Mouse (Mus musculus) B cell, adult 67 days (primary cell): Measurements from ENCODE around the gene Syde2. TPM values are rescaled to one million over a fixed set of nuclear protein-coding genes. Genes with fewer than 3 reads are reported as not detected.

Experiments
- total RNA-seq, 2 experiments: library from RNA; stranded (reverse); gene quantifications; 4 replicates each; pipeline ENCODE4 v1.2.4; 2023

Syde2 gene
- not detected for total RNA-seq

DNA sequence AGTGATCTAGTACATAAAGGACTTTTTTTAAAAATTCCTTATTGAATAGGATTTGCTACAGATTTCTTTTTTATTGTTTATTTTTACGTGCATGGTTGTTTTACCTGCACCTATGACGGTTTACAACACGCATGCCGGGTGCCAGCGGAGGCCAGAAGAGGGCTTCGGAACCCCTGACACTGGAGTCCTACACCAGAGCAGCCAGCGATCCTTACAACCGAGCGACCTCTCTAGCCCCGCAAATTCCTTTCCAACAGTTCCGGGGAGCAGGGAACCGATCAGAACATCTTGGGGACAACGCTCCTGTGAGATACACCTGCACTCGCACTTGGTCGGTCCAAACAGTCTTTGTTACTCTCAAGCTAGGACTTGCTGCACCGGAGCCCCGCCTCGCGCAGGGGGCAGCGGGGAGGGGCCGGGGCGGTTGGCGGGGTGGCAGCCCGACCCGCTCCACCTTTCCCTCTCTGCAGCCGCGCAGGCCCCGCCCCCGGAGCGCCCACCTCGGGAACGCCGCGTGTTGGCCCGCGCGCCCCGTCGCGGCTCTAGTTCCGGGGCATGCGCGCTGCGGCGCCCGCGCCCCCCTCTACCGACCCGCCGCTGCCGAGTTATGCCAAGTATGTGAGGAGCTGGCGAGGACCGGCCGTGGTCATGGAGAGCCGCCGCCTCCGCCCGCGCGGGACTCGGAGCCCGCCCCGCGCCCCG is at the start of gene Syde2:
Gene Syde2 (plus strand): TSS at position 603 of the 702 bp plus-strand sequence.

Other genes starting within 250 kb of the Syde2 start
- gene Ddah1, start 229.2 kb upstream of the Syde2 start, total RNA-seq = not detected
- gene Bcl10, start 65.1 kb upstream of the Syde2 start, total RNA-seq = 10 to 100 TPM; 87.8 to 96.7 TPM
- 10 to 100 TPM; 44.8 to 46.8 TPM for gene 2410004B18Rik, start 49.9 kb upstream of the Syde2 start, total RNA-seq
- gene Wdr63, start 120.3 kb downstream of the Syde2 start, total RNA-seq = not detected
- 1 to 10 TPM; 5.8 to 7.1 TPM for gene Mcoln3, start 129.6 kb downstream of the Syde2 start, total RNA-seq
- gene Mcoln2, start 162.0 kb downstream of the Syde2 start, total RNA-seq = 10 to 100 TPM; 41.0 to 44.1 TPM
- not detected for gene Lpar3, start 233.1 kb downstream of the Syde2 start, total RNA-seq